Mouse (Mus musculus) heart, adult 11 months (tissue): ENCODE measurements around the gene Baz1b.
A peak's percentile ranks its signal among the peaks of the same experiment; 100 is the strongest.

ENCODE experiments used
- DNase-seq: peaks from one replicate; pipeline ENCODE4 v3.0.0; 2022

The Baz1b gene

GRCm38 (mm10) chr5:135186621-135187348 lies at the start of gene Baz1b:
TSS of gene Baz1b (plus strand) at chr5:135187264.
- DNase-seq: peak; percentile 100

GRCm38 (mm10) chr5:135139881-135140280 lies 47.2 kb upstream of the Baz1b start:
- DNase-seq: peak; percentile 66

GRCm38 (mm10) chr5:135144469-135144868 lies 42.6 kb upstream of the Baz1b start:
- DNase-seq: no peak

- DNase-seq: peak; percentile 87
Measured at GRCm38 (mm10) chr5:135145532-135145931, 41.5 kb upstream of the Baz1b start.

- no peak for DNase-seq
Measured at GRCm38 (mm10) chr5:135145955-135146354, 41.1 kb upstream of the Baz1b start.

- DNase-seq: no peak
Measured at GRCm38 (mm10) chr5:135148715-135149052, 38.4 kb upstream of the Baz1b start.

GRCm38 (mm10) chr5:135149053-135149819 lies 37.8 kb upstream of the Baz1b start, which contains the start of gene Tbl2:
TSS of gene Tbl2 (plus strand) at chr5:135149657.
- DNase-seq: peak; percentile 100

GRCm38 (mm10) chr5:135149820-135150178 lies 37.3 kb upstream of the Baz1b start:
- DNase-seq: no peak

- DNase-seq: no peak
Measured at GRCm38 (mm10) chr5:135156496-135156895, 30.6 kb upstream of the Baz1b start.

GRCm38 (mm10) chr5:135161221-135161620 lies 25.8 kb upstream of the Baz1b start:
- peak; percentile 97 for DNase-seq

- no peak for DNase-seq
Measured at GRCm38 (mm10) chr5:135161650-135162049, 25.4 kb upstream of the Baz1b start.

GRCm38 (mm10) chr5:135162361-135162760 lies 24.7 kb upstream of the Baz1b start:
- no peak for DNase-seq

- DNase-seq: no peak
Measured at GRCm38 (mm10) chr5:135162821-135163220, 24.2 kb upstream of the Baz1b start.

GRCm38 (mm10) chr5:135166909-135167308 lies 20.2 kb upstream of the Baz1b start:
- peak; percentile 87 for DNase-seq

- DNase-seq: no peak
Measured at GRCm38 (mm10) chr5:135167469-135167868, 19.6 kb upstream of the Baz1b start.

- peak; percentile 100 for DNase-seq
Measured at GRCm38 (mm10) chr5:135168063-135169062, 18.7 kb upstream of the Baz1b start, which contains the start of gene Bcl7b. TSS of gene Bcl7b (plus strand) at chr5:135168283.

- peak; percentile 87 for DNase-seq
Measured at GRCm38 (mm10) chr5:135169479-135169878, 17.6 kb upstream of the Baz1b start.

- no peak for DNase-seq
Measured at GRCm38 (mm10) chr5:135171688-135172220, 15.3 kb upstream of the Baz1b start.

- peak; percentile 86 for DNase-seq
Measured at GRCm38 (mm10) chr5:135172986-135173385, 14.1 kb upstream of the Baz1b start.

GRCm38 (mm10) chr5:135175086-135175485 lies 12.0 kb upstream of the Baz1b start:
- DNase-seq: no peak

GRCm38 (mm10) chr5:135178523-135178922 lies 8.5 kb upstream of the Baz1b start:
- DNase-seq: peak; percentile 70

GRCm38 (mm10) chr5:135178996-135179395 lies 8.1 kb upstream of the Baz1b start:
- peak; percentile 83 for DNase-seq

- DNase-seq: peak; percentile 79
Measured at GRCm38 (mm10) chr5:135179616-135180015, 7.4 kb upstream of the Baz1b start.
